Mouse (Mus musculus): ENCODE measurements around the gene Zswim3. TPM values are rescaled to one million over a fixed set of nuclear protein-coding genes. Genes with fewer than 3 reads are reported as not detected.

The Zswim3 gene
- polyA plus RNA-seq, 1 experiment from 2014 or later, result 5.9 TPM

- Histone ChIP-seq H3K4me2 (ENCODE audit: low read length) (peak overlapping the region; percentile 98), H3K9me3 (ENCODE audit: control insufficient read depth, low read length) (no peaks in the 10 kb centered on the region), H3K27me3 (ENCODE audit: control insufficient read depth, insufficient read depth, low read length) (peaks cover 56% of the 10 kb centered on the region), H3K27ac (replicated peaks in 1 of 2; ENCODE audit: control insufficient read depth in 1 of 2, insufficient read depth in 1 of 2, low read depth in 2 of 2, low read length in 2 of 2) (no peak overlapping the region), H3K9ac (ENCODE audit: low read length) (peak overlapping the region; percentile 66), H3K4me3 (ENCODE audit: control insufficient read depth in 1 of 2, insufficient read depth in 1 of 2, low read depth in 1 of 2, low read length in 2 of 2) (peak overlapping the region; percentile 51 to 58), H3K4me1 (ENCODE audit: control insufficient read depth in 2 of 2, insufficient read depth in 2 of 2, low read length in 2 of 2) (peaks cover 14 to 19% of the 10 kb centered on the region in 2 experiments), H3K36me3 (ENCODE audit: control insufficient read depth, insufficient read depth, low read length) (no peaks in the 10 kb centered on the region)
- no peak for ATAC-seq (ENCODE audit: insufficient number of reproducible peaks, insufficient read depth, low FRiP score, low read depth)
- WGBS, result 2% methylated on average over 42 of the region's 42 CpGs
Measured at GRCm38 (mm10) chr2:164856309-164857100, 51.6 kb downstream of the Zswim3 start.

GRCm38 (mm10) chr2:164857101-164857821 is 52.4 kb downstream of the Zswim3 start, which contains the start of gene Pltp:
TSS of gene Pltp (minus strand) at chr2:164857711.
- Histone ChIP-seq H3K27me3 (ENCODE audit: control insufficient read depth, insufficient read depth, low read length) (peaks cover 56% of the 10 kb centered on the region), H3K36me3 (ENCODE audit: control insufficient read depth, insufficient read depth, low read length) (no peaks in the 10 kb centered on the region), H3K9ac (ENCODE audit: low read length) (peak within 1 kb of the TSS; percentile 66), H3K27ac (replicated peaks in 1 of 2; ENCODE audit: control insufficient read depth in 1 of 2, insufficient read depth in 1 of 2, low read depth in 2 of 2, low read length in 2 of 2) (no peak within 1 kb of the TSS), H3K9me3 (ENCODE audit: control insufficient read depth, low read length) (no peaks in the 10 kb centered on the region), H3K4me2 (ENCODE audit: low read length) (peak within 1 kb of the TSS; percentile 98), H3K4me3 (ENCODE audit: control insufficient read depth in 1 of 2, insufficient read depth in 1 of 2, low read depth in 1 of 2, low read length in 2 of 2) (peak within 1 kb of the TSS; percentile 51 to 58), H3K4me1 (ENCODE audit: control insufficient read depth in 2 of 2, insufficient read depth in 2 of 2, low read length in 2 of 2) (peaks cover 21 to 25% of the 10 kb centered on the region in 2 experiments)
- 0 out of 2 replicates have a peak, but pooled peaks have one; percentile 27 for ATAC-seq (ENCODE audit: insufficient number of reproducible peaks, insufficient read depth, low FRiP score, low read depth)
- WGBS, result under 1% methylated on average over 47 of the region's 47 CpGs

- 11% methylated on average over 19 of the region's 19 CpGs for WGBS
- H3K4me1 ChIP-seq (ENCODE audit: control insufficient read depth in 2 of 2, insufficient read depth in 2 of 2, low read length in 2 of 2), result peaks cover 22 to 27% of the 10 kb centered on the region in 2 experiments
- no peaks in the 10 kb centered on the region for H3K9me3 ChIP-seq (ENCODE audit: control insufficient read depth, low read length)
- no peak overlapping the region for H3K27ac ChIP-seq (replicated peaks in 1 of 2; ENCODE audit: control insufficient read depth in 1 of 2, insufficient read depth in 1 of 2, low read depth in 2 of 2, low read length in 2 of 2)
- peak overlapping the region; percentile 98 for H3K4me2 ChIP-seq (ENCODE audit: low read length)
- H3K27me3 ChIP-seq (ENCODE audit: control insufficient read depth, insufficient read depth, low read length), result peaks cover 56% of the 10 kb centered on the region
- no peak for ATAC-seq (ENCODE audit: insufficient number of reproducible peaks, insufficient read depth, low FRiP score, low read depth)
- no peaks in the 10 kb centered on the region for H3K36me3 ChIP-seq (ENCODE audit: control insufficient read depth, insufficient read depth, low read length)
- peak overlapping the region; percentile 51 to 58 for H3K4me3 ChIP-seq (ENCODE audit: control insufficient read depth in 1 of 2, insufficient read depth in 1 of 2, low read depth in 1 of 2, low read length in 2 of 2)
- H3K9ac ChIP-seq (ENCODE audit: low read length), result peak overlapping the region; percentile 66
Measured at GRCm38 (mm10) chr2:164857842-164858553, 53.1 kb downstream of the Zswim3 start.

- H3K4me3 ChIP-seq (ENCODE audit: control insufficient read depth in 1 of 2, insufficient read depth in 1 of 2, low read depth in 1 of 2, low read length in 2 of 2), result no peak overlapping the region
- H3K4me2 ChIP-seq (ENCODE audit: low read length), result no peak overlapping the region
- H3K27ac ChIP-seq (replicated peaks in 1 of 2; ENCODE audit: control insufficient read depth in 1 of 2, insufficient read depth in 1 of 2, low read depth in 2 of 2, low read length in 2 of 2), result no peak overlapping the region
- H3K4me1 ChIP-seq (ENCODE audit: control insufficient read depth in 2 of 2, insufficient read depth in 2 of 2, low read length in 2 of 2), result peaks cover 22 to 27% of the 10 kb centered on the region in 2 experiments
- H3K9ac ChIP-seq (ENCODE audit: low read length), result no peak overlapping the region
- WGBS, result 38% methylated on average over 2 of the region's 2 CpGs
- peaks cover 52% of the 10 kb centered on the region for H3K27me3 ChIP-seq (ENCODE audit: control insufficient read depth, insufficient read depth, low read length)
- no peaks in the 10 kb centered on the region for H3K36me3 ChIP-seq (ENCODE audit: control insufficient read depth, insufficient read depth, low read length)
- ATAC-seq (ENCODE audit: insufficient number of reproducible peaks, insufficient read depth, low FRiP score, low read depth), result no peak
- H3K9me3 ChIP-seq (ENCODE audit: control insufficient read depth, low read length), result no peaks in the 10 kb centered on the region
Measured at GRCm38 (mm10) chr2:164859155-164859554, 54.3 kb downstream of the Zswim3 start.

GRCm38 (mm10) chr2:164859640-164860432 is 54.9 kb downstream of the Zswim3 start:
- 62% methylated on average over 9 of the region's 9 CpGs for WGBS
- peaks cover 45% of the 10 kb centered on the region for H3K27me3 ChIP-seq (ENCODE audit: control insufficient read depth, insufficient read depth, low read length)
- no peak for ATAC-seq (ENCODE audit: insufficient number of reproducible peaks, insufficient read depth, low FRiP score, low read depth)

GRCm38 (mm10) chr2:164861094-164861493 is 56.2 kb downstream of the Zswim3 start:
- Histone ChIP-seq H3K4me2 (ENCODE audit: low read length) (no peak overlapping the region), H3K36me3 (ENCODE audit: control insufficient read depth, insufficient read depth, low read length) (no peaks in the 10 kb centered on the region), H3K9ac (ENCODE audit: low read length) (no peak overlapping the region), H3K9me3 (ENCODE audit: control insufficient read depth, low read length) (no peaks in the 10 kb centered on the region), H3K4me1 (ENCODE audit: control insufficient read depth in 2 of 2, insufficient read depth in 2 of 2, low read length in 2 of 2) (peaks cover 22 to 27% of the 10 kb centered on the region in 2 experiments), H3K27me3 (ENCODE audit: control insufficient read depth, insufficient read depth, low read length) (peaks cover 33% of the 10 kb centered on the region), H3K4me3 (ENCODE audit: control insufficient read depth in 1 of 2, insufficient read depth in 1 of 2, low read depth in 1 of 2, low read length in 2 of 2) (no peak overlapping the region), H3K27ac (replicated peaks in 1 of 2; ENCODE audit: control insufficient read depth in 1 of 2, insufficient read depth in 1 of 2, low read depth in 2 of 2, low read length in 2 of 2) (no peak overlapping the region)
- WGBS, result 66% methylated on average over 4 of the region's 4 CpGs
- ATAC-seq (ENCODE audit: insufficient number of reproducible peaks, insufficient read depth, low FRiP score, low read depth), result no peak

More at GRCm38 (mm10) chr2:164859640-164860432, 54.9 kb downstream of the Zswim3 start:
- H3K27ac ChIP-seq (replicated peaks in 1 of 2; ENCODE audit: control insufficient read depth in 1 of 2, insufficient read depth in 1 of 2, low read depth in 2 of 2, low read length in 2 of 2), result no peak overlapping the region
- no peaks in the 10 kb centered on the region for H3K36me3 ChIP-seq (ENCODE audit: control insufficient read depth, insufficient read depth, low read length)
- no peak overlapping the region for H3K4me2 ChIP-seq (ENCODE audit: low read length)
- H3K9ac ChIP-seq (ENCODE audit: low read length), result no peak overlapping the region
- H3K4me3 ChIP-seq (ENCODE audit: control insufficient read depth in 1 of 2, insufficient read depth in 1 of 2, low read depth in 1 of 2, low read length in 2 of 2), result no peak overlapping the region
- no peaks in the 10 kb centered on the region for H3K9me3 ChIP-seq (ENCODE audit: control insufficient read depth, low read length)
- peaks cover 22 to 27% of the 10 kb centered on the region in 2 experiments for H3K4me1 ChIP-seq (ENCODE audit: control insufficient read depth in 2 of 2, insufficient read depth in 2 of 2, low read length in 2 of 2)
